In genomic region chr8:119756147-119756461, GRCm38 (mm10) we compare ENCODE assay signal across 8 mouse cellular contexts. TPM values are rescaled to one million over a fixed set of nuclear protein-coding genes. Genes with fewer than 3 reads are reported as not detected.
A peak's percentile ranks its signal among the peaks of the same experiment; 100 is the strongest.
DNase-seq lines count a peak whose midpoint lies in the region; ATAC-seq and TF ChIP-seq lines count a peak whose summit lies in the region.

No protein-coding gene starts in this region.

- TF ChIP-seq EP300 in liver, postnatal 0 days (IDR thresholded peaks at IDR 0.05; ENCODE audit: low read depth), result no peak

- H3K9ac ChIP-seq in heart, embryonic 15.5 days, result no peak overlapping the region
- H3K9ac ChIP-seq in forebrain, postnatal 0 days, result no peak overlapping the region
- H3K9ac ChIP-seq in liver, postnatal 0 days (replicated peaks), result peak overlapping the region; percentile 30; the same call in 1 of the 2 replicates

- peak overlapping the region; percentile 28; the same call in 1 of the 2 replicates for H3K4me3 ChIP-seq in heart, embryonic 15.5 days
- H3K4me3 ChIP-seq in E14TG2a.4 (replicated peaks; ENCODE audit: low read length), result peak overlapping the region; percentile 75
- no peak overlapping the region for H3K4me3 ChIP-seq in forebrain, postnatal 0 days (ENCODE audit: low read depth, low read length)
- H3K4me3 ChIP-seq in liver, postnatal 0 days (ENCODE audit: low read depth, low read length), result peak overlapping the region; percentile 39; the same call in 1 of the 2 replicates

- peaks cover 25% of the 10 kb centered on the region for H3K4me1 ChIP-seq in heart, embryonic 15.5 days (replicated peaks)
- H3K4me1 ChIP-seq in E14TG2a.4 (replicated peaks; ENCODE audit: low read depth, low read length), result peaks cover 27% of the 10 kb centered on the region
- no peaks in the 10 kb centered on the region for H3K4me1 ChIP-seq in forebrain, postnatal 0 days (ENCODE audit: insufficient read depth)
- peaks cover 31% of the 10 kb centered on the region for H3K4me1 ChIP-seq in liver, postnatal 0 days (ENCODE audit: insufficient read depth)

- no peak for DNase-seq in heart, postnatal 10 days
- no peak for DNase-seq in forebrain, postnatal 0 days
- no peak for DNase-seq in liver, postnatal 0 days
- no peak for DNase-seq in urinary bladder, postnatal 4 days (ENCODE audit: low spot score in 2 of 2)
- no peak for DNase-seq in right cerebral cortex, postnatal 10 days (ENCODE audit: low spot score in 2 of 2)
- no peak for DNase-seq in ovary, postnatal 36 days (ENCODE audit: low spot score)

- no peaks in the 10 kb centered on the region for H3K27me3 ChIP-seq in heart, embryonic 15.5 days
- peaks cover 22% of the 10 kb centered on the region for H3K27me3 ChIP-seq in E14TG2a.4 (ENCODE audit: insufficient read depth, low read length)
- no peaks in the 10 kb centered on the region for H3K27me3 ChIP-seq in forebrain, postnatal 0 days (ENCODE audit: insufficient read depth, low read length)
- no peaks in the 10 kb centered on the region for H3K27me3 ChIP-seq in liver, postnatal 0 days (ENCODE audit: insufficient read depth, low read length)

- H3K27ac ChIP-seq in heart, embryonic 15.5 days, result no peak overlapping the region
- H3K27ac ChIP-seq in forebrain, postnatal 0 days (ENCODE audit: low read depth, low read length), result no peak overlapping the region
- no peak overlapping the region for H3K27ac ChIP-seq in liver, postnatal 0 days (ENCODE audit: low read depth)

- peak overlapping the region; percentile 55; the same call in 1 of the 2 replicates for H3K4me2 ChIP-seq in heart, embryonic 15.5 days
- H3K4me2 ChIP-seq in forebrain, postnatal 0 days (ENCODE audit: low read depth), result peak overlapping the region; percentile 34; the same call in 1 of the 2 replicates
- H3K4me2 ChIP-seq in liver, postnatal 0 days (ENCODE audit: low read depth, low read length), result peak overlapping the region; percentile 66

- ATAC-seq in heart, embryonic 15.5 days (replicated peaks; ENCODE audit: insufficient number of reproducible peaks, insufficient read depth, low FRiP score, low read depth), result no peak
- ATAC-seq in forebrain, postnatal 0 days, result peak; percentile 25; the same call in 1 of the 2 replicates
- ATAC-seq in liver, postnatal 0 days, result no peak

- TF ChIP-seq CTCF in E14TG2a.4 (conservative IDR thresholded peaks at IDR 0.05; ENCODE audit: low read length), result no peak
- TF ChIP-seq CTCF in forebrain, postnatal 0 days (IDR thresholded peaks at IDR 0.05; ENCODE audit: low read depth), result no peak
- no peak for TF ChIP-seq CTCF in liver, postnatal 0 days (IDR thresholded peaks at IDR 0.05; ENCODE audit: low read depth)

- no peaks in the 10 kb centered on the region for H3K9me3 ChIP-seq in heart, embryonic 15.5 days (replicated peaks)
- no peaks in the 10 kb centered on the region for H3K9me3 ChIP-seq in E14TG2a.4 (ENCODE audit: low read length)
- H3K9me3 ChIP-seq in forebrain, postnatal 0 days (ENCODE audit: low read length), result no peaks in the 10 kb centered on the region
- H3K9me3 ChIP-seq in liver, postnatal 0 days (ENCODE audit: low read length), result no peaks in the 10 kb centered on the region

- intact Hi-C loops in heart, postnatal 10 days (cut with DNase I), result no loop called here

- H3K36me3 ChIP-seq in heart, embryonic 15.5 days, result no peaks in the 10 kb centered on the region
- H3K36me3 ChIP-seq in E14TG2a.4 (ENCODE audit: insufficient read depth, low read length), result no peaks in the 10 kb centered on the region
- H3K36me3 ChIP-seq in forebrain, postnatal 0 days (ENCODE audit: insufficient read depth), result peaks cover 4% of the 10 kb centered on the region
- H3K36me3 ChIP-seq in liver, postnatal 0 days (replicated peaks; ENCODE audit: insufficient read depth, low read length), result no peaks in the 10 kb centered on the region

- 55% methylated on average over 2 of the region's 2 CpGs for WGBS in heart, embryonic 15.5 days
- 65% methylated on average over 2 of the region's 2 CpGs for WGBS in forebrain, postnatal 0 days
- WGBS in liver, postnatal 0 days (ENCODE audit: insufficient replicate concordance), result 59% methylated on average over 2 of the region's 2 CpGs

RNA-seq across cellular contexts. Expression of gene Tldc1, which starts 22.1 kb away (rescaled TPM):
- 10.9 and 12.8 TPM in 2 replicates for polyA plus RNA-seq in heart, embryonic 15.5 days (2015; fragmentation: Nextera tagmentation; extraction: Ambion mirVana)
- 10 to 100 TPM; 11.4 to 11.5 TPM for total RNA-seq in heart, postnatal 10 days (2021)
- total RNA-seq in forebrain, postnatal 0 days (2014; rRNA removed), result 21.0 and 21.1 TPM in 2 replicates
- 6.8 and 9.4 TPM in 2 replicates for polyA plus RNA-seq in forebrain, postnatal 0 days (2015; fragmentation: Nextera tagmentation; extraction: Ambion mirVana)
- polyA plus RNA-seq in liver, postnatal 0 days (2015; fragmentation: Nextera tagmentation; extraction: Ambion mirVana), result 4.3 and 4.6 TPM in 2 replicates

RNA-seq across cellular contexts. Expression of gene Atp2c2, which starts 56.3 kb away (rescaled TPM):
- 0.13 and 0.42 TPM in 2 replicates for polyA plus RNA-seq in heart, embryonic 15.5 days (2015; fragmentation: Nextera tagmentation; extraction: Ambion mirVana)
- total RNA-seq in heart, postnatal 10 days (2021), result not detected
- not detected in 2 replicates for total RNA-seq in forebrain, postnatal 0 days (2014; rRNA removed)
- polyA plus RNA-seq in forebrain, postnatal 0 days (2015; fragmentation: Nextera tagmentation; extraction: Ambion mirVana), result 0.15 and 0.22 TPM in 2 replicates
- polyA plus RNA-seq in liver, postnatal 0 days (2015; fragmentation: Nextera tagmentation; extraction: Ambion mirVana), result 0.05 and 0.14 TPM in 2 replicates
